Mouse (Mus musculus): Measurements from ENCODE around the gene Defb41.

DNA sequence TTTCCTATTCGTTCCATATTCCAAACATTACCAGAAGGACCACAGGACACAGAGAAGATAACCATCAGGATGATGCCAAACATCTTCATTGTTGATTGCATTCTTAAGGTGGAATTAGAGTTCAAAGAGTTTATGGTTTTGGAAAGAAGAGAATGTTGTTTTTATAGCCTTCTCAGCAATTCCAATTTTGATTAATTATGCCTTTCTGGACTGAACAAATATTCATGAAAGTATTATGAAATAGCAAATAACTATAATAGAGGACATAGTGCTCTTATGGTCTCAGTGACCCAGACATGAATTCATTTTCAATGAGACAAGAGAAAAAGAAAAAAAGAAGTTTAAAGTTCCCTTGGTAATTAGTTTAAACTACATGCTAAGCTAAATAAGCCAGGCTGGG is 27.6 kb downstream of the Defb41 start, which contains the start of gene Defb18:
- no peak for TF ChIP-seq GATA1 (IDR thresholded peaks at IDR 0.05; ENCODE audit: borderline replicate concordance, low read length)
- no peak for TF ChIP-seq FLI1 (IDR thresholded peaks at IDR 0.05; ENCODE audit: low read length)

Data from megakaryocyte, embryonic 14.5 days (primary cell).